Mouse (Mus musculus): ENCODE results near the gene Zbtb45.
A peak's percentile ranks its signal among the peaks of the same experiment; 100 is the strongest.

Zbtb45 gene

GRCm38 (mm10) chr7:13010005-13010908, at the start of gene Zbtb45:
Gene Zbtb45 (minus strand): TSS chr7:13010034.
- DNase-seq = peak in 1 of 2 experiments; percentile 20

GRCm38 (mm10) chr7:13059536-13059935, 49.7 kb upstream of the Zbtb45 start:
- DNase-seq = no peak

- no peak for DNase-seq
Observed at GRCm38 (mm10) chr7:13056913-13057700, 47.3 kb upstream of the Zbtb45 start.

GRCm38 (mm10) chr7:13054287-13055010, 44.6 kb upstream of the Zbtb45 start, which contains the start of gene Mzf1:
Gene Mzf1 (minus strand): TSS chr7:13054764.
- peak; percentile 96 to 98 for DNase-seq

- no peak for DNase-seq
Observed at GRCm38 (mm10) chr7:13053961-13054286, 44.1 kb upstream of the Zbtb45 start.

- DNase-seq = no peak
Observed at GRCm38 (mm10) chr7:13053501-13053900, 43.7 kb upstream of the Zbtb45 start.

- DNase-seq = no peak
Observed at GRCm38 (mm10) chr7:13053001-13053400, 43.2 kb upstream of the Zbtb45 start.

- DNase-seq = peak; percentile 82 to 84
Observed at GRCm38 (mm10) chr7:13046084-13046483, 36.2 kb upstream of the Zbtb45 start.

- DNase-seq = no peak
Observed at GRCm38 (mm10) chr7:13044254-13044625, 34.4 kb upstream of the Zbtb45 start.

GRCm38 (mm10) chr7:13043445-13044253, 33.8 kb upstream of the Zbtb45 start:
- peak in 1 of 2 experiments; percentile 62 for DNase-seq

GRCm38 (mm10) chr7:13043120-13043444, 33.2 kb upstream of the Zbtb45 start:
- DNase-seq = no peak

GRCm38 (mm10) chr7:13042511-13042910, 32.7 kb upstream of the Zbtb45 start:
- DNase-seq = no peak

- DNase-seq = no peak
Observed at GRCm38 (mm10) chr7:13041256-13041655, 31.4 kb upstream of the Zbtb45 start.

GRCm38 (mm10) chr7:13039181-13039580, 29.3 kb upstream of the Zbtb45 start:
- no peak for DNase-seq

GRCm38 (mm10) chr7:13038621-13039169, 28.9 kb upstream of the Zbtb45 start:
- DNase-seq = peak; percentile 46 to 67

- DNase-seq = peak; percentile 98 to 99
Observed at GRCm38 (mm10) chr7:13037901-13038555, 28.2 kb upstream of the Zbtb45 start, which contains the start of gene Ube2m. Gene Ube2m (minus strand): TSS chr7:13038275.

- no peak for DNase-seq
Observed at GRCm38 (mm10) chr7:13037366-13037765, 27.5 kb upstream of the Zbtb45 start.

- no peak for DNase-seq
Observed at GRCm38 (mm10) chr7:13036806-13037205, 27.0 kb upstream of the Zbtb45 start.

GRCm38 (mm10) chr7:13035211-13035855, 25.5 kb upstream of the Zbtb45 start:
- no peak for DNase-seq

- DNase-seq = peak; percentile 98 to 99
Observed at GRCm38 (mm10) chr7:13034148-13034977, 24.5 kb upstream of the Zbtb45 start, which contains the start of gene Chmp2a. Gene Chmp2a (minus strand): TSS chr7:13034807.
